Mouse (Mus musculus) CH12.LX (cell line): ENCODE results near the gene Pdlim1. TPM values are rescaled to one million over a fixed set of nuclear protein-coding genes. Genes with fewer than 3 reads are reported as not detected.
A peak's percentile ranks its signal among the peaks of the same experiment; 100 is the strongest.

Source experiments
- DNase-seq: peaks from one replicate; pipeline ENCODE4 v3.0.0-alpha.2; 2013; ENCODE audit errors: extremely low read depth
- H3K27ac ChIP-seq: 2 replicates; pipeline ENCODE4 v1.5.1; 2012; ENCODE audit warnings: low read depth, mild to moderate bottlenecking, control low read depth, moderate library complexity; ENCODE audit not compliant: insufficient read depth
- H3K27me3 ChIP-seq: replicated peaks from 2 replicates; pipeline ENCODE3; 2012; ENCODE audit warnings: inconsistent platforms
- H3K36me3 ChIP-seq, 2 experiments: replicated peaks in 1 of 2; 2 replicates each; pipeline versions ENCODE3 to v1.6.1; 2012; ENCODE audit warnings: inconsistent platforms in 1 of 2, low read length in 1 of 2, mild to moderate bottlenecking in 1 of 2, mixed read lengths in 1 of 2, moderate library complexity in 1 of 2; ENCODE audit not compliant: control insufficient read depth in 1 of 2, insufficient read depth in 1 of 2
- H3K4me1 ChIP-seq, 2 experiments: 2 replicates each; pipeline ENCODE4 v1.6.1; 2012; ENCODE audit warnings: inconsistent platforms in 1 of 2, moderate library complexity in 1 of 2; ENCODE audit not compliant: insufficient read depth in 2 of 2, control insufficient read depth in 1 of 2
- H3K4me2 ChIP-seq: 2 replicates; pipeline ENCODE4 v1.6.1; 2012; ENCODE audit warnings: low read depth, mild to moderate bottlenecking, control low read depth; ENCODE audit not compliant: poor library complexity, insufficient read depth, severe bottlenecking
- H3K4me3 ChIP-seq, 3 experiments: fragments of 150-350 bp in 1 of 3; sonication (generic) in 1 of 3; replicated peaks in 1 of 3; 2 replicates each; pipeline versions ENCODE3 to v1.5.1; 2011 to 2012; ENCODE audit warnings: low read depth in 2 of 3, low read length in 2 of 3, mild to moderate bottlenecking in 2 of 3, moderate library complexity in 2 of 3, control low read depth in 1 of 3, improper control_type of control experiment in 1 of 3, inconsistent platforms in 1 of 3, mixed read lengths in 1 of 3; ENCODE audit not compliant: poor library complexity in 1 of 3
- H3K79me2 ChIP-seq: replicated peaks from 2 replicates; pipeline ENCODE4 v1.6.1; 2012; ENCODE audit warnings: mild to moderate bottlenecking, moderate library complexity; ENCODE audit not compliant: control insufficient read depth, poor library complexity, insufficient read depth, severe bottlenecking; ENCODE audit errors: extremely low read depth
- H3K9ac ChIP-seq: 2 replicates; pipeline ENCODE4 v1.6.1; 2012; ENCODE audit warnings: low read depth, mild to moderate bottlenecking, control low read depth, moderate library complexity; ENCODE audit not compliant: insufficient read depth
- H3K9me3 ChIP-seq: replicated peaks from 2 replicates; pipeline ENCODE3; 2012; ENCODE audit warnings: low read length, inconsistent platforms, mixed read lengths
- BHLHE40 ChIP-seq: IDR thresholded peaks from 2 replicates; pipeline ENCODE4 v1.6.1; 2011; ENCODE audit warnings: mild to moderate bottlenecking, low read depth, low read length, improper control_type of control experiment
- CHD1 ChIP-seq: IDR thresholded peaks from 2 replicates; pipeline ENCODE4 v1.6.1; 2012; ENCODE audit warnings: low read depth, low read length, improper control_type of control experiment, inconsistent platforms
- CHD2 ChIP-seq: IDR thresholded peaks from 2 replicates; pipeline ENCODE4 v1.6.1; 2011; ENCODE audit warnings: low read length, improper control_type of control experiment
- CTCF ChIP-seq, 2 experiments: IDR thresholded peaks in 1 of 2; conservative IDR thresholded peaks in 1 of 2; 2 replicates each; pipeline ENCODE4 v1.5.1; 2011 to 2012; ENCODE audit warnings: low read depth in 2 of 2, low read length in 2 of 2, improper control_type of control experiment in 1 of 2, inconsistent platforms in 1 of 2, mild to moderate bottlenecking in 1 of 2, moderate library complexity in 1 of 2
- ELF1 ChIP-seq: IDR thresholded peaks from 2 replicates; pipeline ENCODE4 v1.6.1; 2014; ENCODE audit warnings: low read depth, mild to moderate bottlenecking, inconsistent platforms, low read length, improper control_type of control experiment
- IRF4 ChIP-seq: IDR thresholded peaks from 2 replicates; pipeline ENCODE4 v1.6.1; 2014; ENCODE audit warnings: low read depth, mild to moderate bottlenecking, inconsistent platforms, low read length, improper control_type of control experiment
- KAT2A ChIP-seq: IDR thresholded peaks from 2 replicates; pipeline ENCODE4 v1.6.1; 2012; ENCODE audit warnings: low read length, improper control_type of control experiment, inconsistent platforms; ENCODE audit not compliant: insufficient replicate concordance
- MAFK ChIP-seq: IDR thresholded peaks from 2 replicates; pipeline ENCODE4 v1.6.1; 2011; ENCODE audit warnings: low read length, improper control_type of control experiment; ENCODE audit not compliant: insufficient replicate concordance
- MAZ ChIP-seq: IDR thresholded peaks from 2 replicates; pipeline ENCODE4 v1.6.1; 2012; ENCODE audit warnings: low read depth, mild to moderate bottlenecking, inconsistent platforms, low read length, improper control_type of control experiment, moderate library complexity
- MEF2A ChIP-seq: IDR thresholded peaks from 2 replicates; pipeline ENCODE4 v1.6.1; 2014; ENCODE audit warnings: low read depth, mild to moderate bottlenecking, inconsistent platforms, low read length, improper control_type of control experiment, borderline replicate concordance
- NELFE ChIP-seq: IDR thresholded peaks from 2 replicates; pipeline ENCODE4 v1.6.1; 2011; ENCODE audit warnings: low read depth, low read length, improper control_type of control experiment
- PAX5 ChIP-seq: IDR thresholded peaks from 2 replicates; pipeline ENCODE4 v1.6.1; 2012; ENCODE audit warnings: low read length, inconsistent platforms, mixed read lengths
- RAD21 ChIP-seq: IDR thresholded peaks from 2 replicates; pipeline ENCODE4 v1.6.1; 2011; ENCODE audit warnings: low read depth, mild to moderate bottlenecking, low read length, improper control_type of control experiment, moderate library complexity
- RCOR1 ChIP-seq: conservative IDR thresholded peaks from 2 replicates; pipeline ENCODE4 v1.6.1; 2012; ENCODE audit warnings: low read depth, mild to moderate bottlenecking, inconsistent platforms, low read length, improper control_type of control experiment
- SIN3A ChIP-seq: IDR thresholded peaks from 2 replicates; pipeline ENCODE4 v1.6.1; 2012; ENCODE audit warnings: low read length, improper control_type of control experiment, inconsistent platforms
- SMC3 ChIP-seq: IDR thresholded peaks from 2 replicates; pipeline ENCODE4 v1.6.1; 2011; ENCODE audit warnings: low read depth, low read length, improper control_type of control experiment
- TBP ChIP-seq: conservative IDR thresholded peaks from 2 replicates; pipeline ENCODE4 v1.6.1; 2011; ENCODE audit warnings: low read depth, low read length, improper control_type of control experiment
- TCF12 ChIP-seq: IDR thresholded peaks from 2 replicates; pipeline ENCODE4 v1.6.1; 2014; ENCODE audit warnings: low read depth, mild to moderate bottlenecking, inconsistent platforms, low read length, improper control_type of control experiment
- UBTF ChIP-seq: IDR thresholded peaks from 2 replicates; pipeline ENCODE4 v1.6.1; 2012; ENCODE audit warnings: low read depth, mild to moderate bottlenecking, inconsistent platforms, low read length, improper control_type of control experiment, moderate library complexity
- ZC3H11A ChIP-seq: IDR thresholded peaks from 2 replicates; pipeline ENCODE4 v1.6.1; 2012; ENCODE audit warnings: low read depth, mild to moderate bottlenecking, inconsistent platforms, low read length, improper control_type of control experiment
- ZKSCAN1 ChIP-seq: IDR thresholded peaks from 2 replicates; pipeline ENCODE4 v1.6.1; 2012; ENCODE audit warnings: low read depth, inconsistent platforms, low read length, improper control_type of control experiment, borderline replicate concordance
- ZMIZ1 ChIP-seq: IDR thresholded peaks from 2 replicates; pipeline ENCODE4 v1.6.1; 2012; ENCODE audit warnings: low read depth, mild to moderate bottlenecking, inconsistent platforms, low read length, improper control_type of control experiment
- ZNF384 ChIP-seq: IDR thresholded peaks from 2 replicates; pipeline ENCODE4 v1.6.1; 2012; ENCODE audit warnings: low read depth, low read length, improper control_type of control experiment, inconsistent platforms
- dilution Hi-C: fragments of 300-500 bp; cut with MboI; formaldehyde crosslinking; loops from 2 replicates; pipeline ENCODE4 v1.14.3; 2020; ENCODE audit warnings: low sequenced_read_pairs; ENCODE audit not compliant: extremely low pct_unique_long_range_greater_than_20kb, extremely low pct_ligation_motif_present
- in situ Hi-C: fragments of 300-500 bp; cut with MboI; formaldehyde crosslinking; loops from 3 replicates; pipeline ENCODE4 v1.14.3; 2019; ENCODE audit warnings: low sequenced_read_pairs, low pct_ligation_motif_present, low pct_unique_long_range_greater_than_20kb, mixed read lengths
- polyA plus RNA-seq: library from polyadenylated mRNA; unstranded; fragments of >175 nt; gene quantifications from 2 replicates; pipeline ENCODE4 v1.2.1, GENCODE M21; 2012; ENCODE audit warnings: low read depth; ENCODE audit not compliant: insufficient read length
- total RNA-seq, 2 experiments: library from RNA; depleted of rRNA; stranded (reverse); fragments of 300-350 nt in 1 of 2; fragments of >200 nt in 1 of 2; gene quantifications; 2 replicates each; pipeline ENCODE4 v1.2.3; 2012 to 2014

The Pdlim1 gene
- total and polyA plus RNA-seq, 3 experiments = 15.1 to 54.9 (median 18.7) TPM

DNA sequence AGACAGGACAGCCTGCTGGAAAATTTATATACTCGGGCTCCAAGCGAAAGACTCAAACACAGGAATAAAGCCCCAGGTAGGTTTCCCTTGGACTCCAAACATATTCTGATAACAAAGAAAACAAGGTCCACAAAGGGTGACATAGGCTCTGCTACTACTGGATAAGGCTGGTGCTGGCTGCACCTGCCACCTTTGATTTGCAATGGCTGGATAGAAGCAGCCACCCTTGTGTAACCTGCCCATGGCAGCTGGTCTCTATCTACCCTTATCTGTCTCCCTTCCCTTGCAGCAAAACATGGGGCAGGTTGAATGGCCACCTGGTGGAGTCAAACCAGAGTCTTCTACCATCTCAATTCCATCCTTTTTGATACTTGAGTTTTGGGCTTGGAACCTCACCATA, 39.1 kb downstream of the Pdlim1 start:
- H3K4me1 ChIP-seq = peaks cover 6% of the 10 kb centered on the region in 2 experiments; a peak in 2 of 4 replicates
- no peak overlapping the region for H3K9ac ChIP-seq
- DNase-seq = no peak
- peaks cover 2 to 20% of the 10 kb centered on the region in 2 experiments for H3K36me3 ChIP-seq
- TF ChIP-seq KAT2A = no peak
- no peak for TF ChIP-seq CHD2
- TF ChIP-seq IRF4 = no peak
- TF ChIP-seq RAD21 = no peak
- no peak for TF ChIP-seq NELFE
- TF ChIP-seq PAX5 = no peak
- TF ChIP-seq TCF12 = no peak
- TF ChIP-seq RCOR1 = no peak
- TF ChIP-seq UBTF = no peak
- no peak for TF ChIP-seq SIN3A
- no peak for TF ChIP-seq TBP
- TF ChIP-seq MAFK = no peak
- TF ChIP-seq MAZ = no peak
- TF ChIP-seq CHD1 = no peak
- TF ChIP-seq ZMIZ1 = no peak
- TF ChIP-seq ZKSCAN1 = no peak
- TF ChIP-seq ELF1 = no peak
- TF ChIP-seq BHLHE40 = no peak
- TF ChIP-seq SMC3 = no peak
- no peak for TF ChIP-seq MEF2A
- no peaks in the 10 kb centered on the region for H3K79me2 ChIP-seq
- H3K4me2 ChIP-seq = no peak overlapping the region
- in situ Hi-C loops (loop anchor here (25.0 kb wide), 1 partner anchor 1245 kb away; no protein-coding TSS in a partner anchor), dilution Hi-C loops (no loop called here)
- H3K27me3 ChIP-seq = no peaks in the 10 kb centered on the region
- H3K9me3 ChIP-seq = no peaks in the 10 kb centered on the region
- H3K4me3 ChIP-seq = no peak overlapping the region
- H3K27ac ChIP-seq = no peak overlapping the region

DNA sequence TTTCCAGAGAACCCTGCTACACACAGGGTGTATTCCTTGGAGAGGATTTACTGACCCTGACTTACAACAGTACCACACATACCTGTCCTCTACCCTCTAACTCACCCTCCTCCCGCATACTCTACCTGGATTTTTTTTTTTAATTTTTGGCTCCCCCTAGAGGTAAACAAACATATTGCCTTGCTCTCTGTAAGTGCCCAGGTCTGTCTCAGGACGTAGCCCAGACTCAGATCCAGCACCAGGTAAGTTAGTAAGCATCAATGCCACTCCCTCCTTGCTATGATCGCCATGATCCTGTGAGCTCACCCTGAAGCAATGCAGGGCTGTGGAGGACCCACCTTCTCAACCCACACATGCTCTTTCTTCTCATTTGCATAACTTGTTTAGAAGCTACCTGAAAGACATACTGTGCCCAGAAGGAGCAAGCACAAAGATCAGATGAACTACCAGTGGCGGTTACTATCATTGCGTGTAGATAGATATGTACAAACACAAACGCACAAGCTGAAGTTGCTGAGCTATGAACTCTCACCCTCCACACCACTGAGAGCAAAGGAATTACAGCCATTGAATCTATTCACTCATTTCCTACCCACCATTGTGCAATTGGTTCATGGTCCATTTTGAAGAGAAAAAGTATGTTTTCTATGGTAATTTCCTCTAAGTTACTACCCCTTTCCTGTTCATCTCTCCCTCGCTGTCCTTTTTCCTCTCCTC, 39.7 kb downstream of the Pdlim1 start:
- in situ Hi-C loops (loop anchor here (25.0 kb wide), 1 partner anchor 1245 kb away; no protein-coding TSS in a partner anchor), dilution Hi-C loops (no loop called here)
- peaks cover 2 to 24% of the 10 kb centered on the region in 2 experiments for H3K36me3 ChIP-seq
- no peaks in the 10 kb centered on the region for H3K27me3 ChIP-seq
- no peaks in the 10 kb centered on the region for H3K9me3 ChIP-seq
- H3K9ac ChIP-seq = no peak overlapping the region
- TF ChIP-seq MEF2A (no peak), ZC3H11A (no peak), RAD21 (peak; percentile 24), ELF1 (no peak), ZNF384 (peak; percentile 82), CHD1 (no peak), CTCF (conservative IDR thresholded peaks at IDR 0.05 in 1 of 2, IDR thresholded peaks at IDR 0.05 in 1 of 2; ENCODE audit: low read depth in 2 of 2, low read length in 2 of 2) (peak; percentile 51 to 53)
- no peak overlapping the region for H3K27ac ChIP-seq
- no peak for DNase-seq
- H3K79me2 ChIP-seq = no peaks in the 10 kb centered on the region
- H3K4me1 ChIP-seq = peaks cover 6% of the 10 kb centered on the region in 2 experiments; a peak in 2 of 4 replicates
- H3K4me3 ChIP-seq = no peak overlapping the region
- H3K4me2 ChIP-seq = no peak overlapping the region
